Mouse (Mus musculus) liver, embryonic 14.5 days (tissue): ENCODE results near the gene Zfr2.

ENCODE experiments used
- CTCF ChIP-seq: IDR thresholded peaks from 2 replicates; pipeline ENCODE4 v1.5.1; 2016; ENCODE audit warnings: antibody characterized with exemption, low read depth, control low read depth
- EP300 ChIP-seq: IDR thresholded peaks from 2 replicates; pipeline ENCODE4 v1.6.1; 2016; ENCODE audit warnings: antibody characterized with exemption, low read depth

- TF ChIP-seq EP300 (no peak), CTCF (no peak)
Observed at GRCm38 (mm10) chr10:81195300-81195699, 37.7 kb upstream of the Zfr2 start.
